Comparison of ENCODE assay signal across 9 mouse cellular contexts in the genomic region with DNA sequence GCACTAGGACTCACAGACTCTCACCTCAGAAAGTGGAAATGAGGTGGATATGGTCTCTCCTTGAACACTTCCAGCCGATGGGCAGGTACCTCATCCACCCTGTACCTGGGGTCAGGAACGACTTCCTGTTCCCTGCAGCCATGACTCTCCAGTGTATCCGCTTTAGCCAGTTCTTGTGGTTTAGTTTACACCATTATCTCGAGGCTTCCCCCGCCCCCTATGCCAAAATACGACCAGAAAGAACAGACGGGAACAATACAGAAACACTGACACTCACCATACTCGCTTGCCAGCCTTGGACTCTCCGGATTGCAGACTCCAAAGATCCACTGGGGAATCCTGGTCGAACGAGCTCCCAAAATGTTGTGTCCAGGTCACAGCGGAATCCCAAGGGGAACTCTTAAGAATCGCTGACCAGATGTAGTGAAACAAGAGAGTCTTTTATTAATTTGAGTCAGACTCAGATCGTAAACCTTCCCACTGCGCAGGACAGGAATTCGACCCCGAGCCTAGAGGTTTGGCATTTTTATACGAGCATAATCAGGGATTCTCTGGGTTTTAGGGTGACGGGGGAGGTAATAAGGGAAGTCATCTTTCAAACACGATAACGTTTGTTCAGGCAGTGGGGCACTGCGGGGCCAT. TPM values are rescaled to one million over a fixed set of nuclear protein-coding genes. Genes with fewer than 3 reads are reported as not detected.
DNase-seq lines count a peak whose midpoint lies in the region; ATAC-seq and TF ChIP-seq lines count a peak whose summit lies in the region.
"Had no signal": no experiment of that assay in that cellular context is flagged by ENCODE, and none has a peak within 500 bp of the region (broad histone marks: within the 10 kb centered on the region; RNA-seq: fewer than 3 reads in every experiment).

No protein-coding gene starts in this region.

- peaks cover 12% of the 10 kb centered on the region for H3K4me1 ChIP-seq in liver, embryonic 11.5 days (replicated peaks; ENCODE audit: control insufficient read depth, insufficient read depth, low read length)
- H3K4me1 ChIP-seq in hindbrain, embryonic 15.5 days (replicated peaks): no peaks in the 10 kb centered on the region
- H3K4me1 ChIP-seq in midbrain, embryonic 15.5 days: no peaks in the 10 kb centered on the region

- peak overlapping the region; percentile 60 for H3K4me2 ChIP-seq in liver, embryonic 11.5 days
- H3K4me2 ChIP-seq in hindbrain, embryonic 15.5 days: 0 out of 2 replicates have a peak overlapping the region, but pooled peaks have one; percentile 16
- H3K4me2 ChIP-seq in myocyte (ENCODE audit: low read depth): peak overlapping the region; percentile 82
- H3K4me2 ChIP-seq in midbrain, embryonic 15.5 days: no peak overlapping the region

- peak overlapping the region; percentile 5 for H3K4me3 ChIP-seq in liver, embryonic 11.5 days (ENCODE audit: low read depth, low read length)
- no peak overlapping the region for H3K4me3 ChIP-seq in hindbrain, embryonic 15.5 days
- H3K4me3 ChIP-seq in myocyte: peak overlapping the region; percentile 11
- H3K4me3 ChIP-seq in midbrain, embryonic 15.5 days: no peak overlapping the region

- H3K9ac ChIP-seq in liver, embryonic 11.5 days (ENCODE audit: low read depth, low read length): peak overlapping the region; percentile 20; the same call in 1 of the 2 replicates
- no peak overlapping the region for H3K9ac ChIP-seq in hindbrain, embryonic 15.5 days
- no peak overlapping the region for H3K9ac ChIP-seq in midbrain, embryonic 15.5 days

- no peaks in the 10 kb centered on the region for H3K79me2 ChIP-seq in myocyte (ENCODE audit: control insufficient read depth, insufficient read depth)

- no peaks in the 10 kb centered on the region for H3K27me3 ChIP-seq in liver, embryonic 11.5 days (replicated peaks; ENCODE audit: control insufficient read depth, insufficient read depth, low read length)
- H3K27me3 ChIP-seq in hindbrain, embryonic 15.5 days: no peaks in the 10 kb centered on the region
- H3K27me3 ChIP-seq in myocyte (ENCODE audit: control insufficient read depth, insufficient read depth, insufficient read length): no peaks in the 10 kb centered on the region
- H3K27me3 ChIP-seq in midbrain, embryonic 15.5 days (replicated peaks): no peaks in the 10 kb centered on the region

- H3ac ChIP-seq in myocyte (ENCODE audit: control insufficient read depth, insufficient read length): no peak overlapping the region

- TF ChIP-seq POLR2A in myocyte (IDR thresholded peaks at IDR 0.05; ENCODE audit: insufficient read length, low read depth): no peak

- no peak for ATAC-seq in liver, embryonic 11.5 days (replicated peaks; ENCODE audit: low FRiP score)
- ATAC-seq in hindbrain, embryonic 15.5 days (ENCODE audit: low FRiP score, low read depth): no peak
- no peak for ATAC-seq in midbrain, embryonic 15.5 days (replicated peaks)

- 33% methylated on average over 22 of the region's 22 CpGs for whole genome bisulfite sequencing in liver, embryonic 11.5 days
- 72% methylated on average over 22 of the region's 22 CpGs for WGBS in hindbrain, embryonic 15.5 days
- 68% methylated on average over 22 of the region's 22 CpGs for WGBS in midbrain, embryonic 15.5 days

- H3K27ac ChIP-seq in liver, embryonic 11.5 days (ENCODE audit: low read depth, low read length): no peak overlapping the region
- H3K27ac ChIP-seq in hindbrain, embryonic 15.5 days (replicated peaks): no peak overlapping the region
- no peak overlapping the region for H3K27ac ChIP-seq in midbrain, embryonic 15.5 days

- no peak for DNase-seq in liver, embryonic 11.5 days (ENCODE audit: low spot score)
- DNase-seq in liver: no peak
- peak; percentile 36 for DNase-seq in embryo, embryonic 10.5 days (ENCODE audit: low spot score)
- DNase-seq in Muller cell, postnatal 12 days (ENCODE audit: inconsistent ontology term): no peak
- DNase-seq in thymus, adult 18-20 months: no peak
- DNase-seq: adrenal gland, adult 8-10 months had no signal

- no peaks in the 10 kb centered on the region for H3K36me3 ChIP-seq in liver, embryonic 11.5 days (ENCODE audit: control insufficient read depth, insufficient read depth, low read length)
- H3K36me3 ChIP-seq in hindbrain, embryonic 15.5 days: no peaks in the 10 kb centered on the region
- H3K36me3 ChIP-seq in myocyte (ENCODE audit: control insufficient read depth, insufficient read depth): no peaks in the 10 kb centered on the region
- no peaks in the 10 kb centered on the region for H3K36me3 ChIP-seq in midbrain, embryonic 15.5 days (replicated peaks)

- no peaks in the 10 kb centered on the region for H3K9me3 ChIP-seq in liver, embryonic 11.5 days (ENCODE audit: control insufficient read depth, low read length)
- no peaks in the 10 kb centered on the region for H3K9me3 ChIP-seq in hindbrain, embryonic 15.5 days
- no peaks in the 10 kb centered on the region for H3K9me3 ChIP-seq in midbrain, embryonic 15.5 days

TF ChIP-seq in myocyte, 11 proteins besides CTCF, POLR2A, EP300 and RAD21:
- TF ChIP-seq SRF (IDR thresholded peaks at IDR 0.05; ENCODE audit: control insufficient read depth, insufficient read length, low read depth) (no peak), E2F4 (IDR thresholded peaks at IDR 0.05; ENCODE audit: insufficient read depth) (no peak), MYOG (IDR thresholded peaks at IDR 0.05; ENCODE audit: control insufficient read depth in 1 of 3, insufficient read depth in 1 of 3, insufficient read length in 2 of 3, low read depth in 2 of 3) (no peak), USF1 (IDR thresholded peaks at IDR 0.05; ENCODE audit: low read depth) (no peak), MYOD1 (IDR thresholded peaks at IDR 0.05; ENCODE audit: control insufficient read depth in 1 of 3, insufficient read length in 2 of 3, low read depth in 2 of 3) (no peak), POLR2AphosphoS2 (IDR thresholded peaks at IDR 0.05; ENCODE audit: insufficient read length, low read depth) (no peak), TCF3 (IDR thresholded peaks at IDR 0.05; ENCODE audit: insufficient read length, low read depth) (no peak), TCF12 (IDR thresholded peaks at IDR 0.05; ENCODE audit: insufficient read depth, poor library complexity, severe bottlenecking) (no peak), MAX (IDR thresholded peaks at IDR 0.05; ENCODE audit: low read depth) (no peak), REST (IDR thresholded peaks at IDR 0.05; ENCODE audit: insufficient read depth, insufficient read length) (no peak), CEBPB (IDR thresholded peaks at IDR 0.05; ENCODE audit: insufficient read depth, poor library complexity, severe bottlenecking) (no peak)

RNA-seq across cellular contexts. Expression of gene Slc16a10, which starts 49.4 kb away (rescaled TPM):
- polyA plus RNA-seq in liver, embryonic 11.5 days (2014; fragmentation: Nextera tagmentation; extraction: Ambion mirVana): 46.9 and 49.2 TPM in 2 replicates
- polyA plus RNA-seq in hindbrain, embryonic 15.5 days (2015; fragmentation: Nextera tagmentation; extraction: Ambion mirVana): 6.7 and 7.3 TPM in 2 replicates
- 3.5 TPM for polyA plus RNA-seq in myocyte (2012; fragmentation: generic; extraction: Trizol)
- polyA plus RNA-seq in midbrain, embryonic 15.5 days (2015; fragmentation: Nextera tagmentation; extraction: Ambion mirVana): 3.6 and 4.1 TPM in 2 replicates

RNA-seq across cellular contexts. Expression of gene Rpf2, which starts 55.4 kb away (rescaled TPM):
- 109 and 113 TPM in 2 replicates for polyA plus RNA-seq in liver, embryonic 11.5 days (2014; fragmentation: Nextera tagmentation; extraction: Ambion mirVana)
- 63.7 and 66.1 TPM in 2 replicates for polyA plus RNA-seq in hindbrain, embryonic 15.5 days (2015; fragmentation: Nextera tagmentation; extraction: Ambion mirVana)
- 22.3 TPM for polyA plus RNA-seq in myocyte (2012; fragmentation: generic; extraction: Trizol)
- polyA plus RNA-seq in midbrain, embryonic 15.5 days (2015; fragmentation: Nextera tagmentation; extraction: Ambion mirVana): 61.9 and 63.6 TPM in 2 replicates

Comparison
In these comparisons a context has a peak if more than half of its experiments do, and no peak if none do; other contexts are left out.
1. H3K4me3 ChIP-seq: peak in liver, embryonic 11.5 days (single experiment) and myocyte (single experiment); none in hindbrain, embryonic 15.5 days (single experiment) and midbrain, embryonic 15.5 days (single experiment).